Mouse (Mus musculus) neural tube, embryonic 12.5 days (tissue): ENCODE results near the gene Ubxn10. TPM values are rescaled to one million over a fixed set of nuclear protein-coding genes. Genes with fewer than 3 reads are reported as not detected.

Experiments used
- ATAC-seq: fragments of 200-750 bp; cut with Nextera tagmentation; 2 replicates; pipeline ENCODE4 v1.8.0; 2017; ENCODE audit warnings: low read depth, mild to moderate bottlenecking, moderate TSS enrichment, moderate library complexity; ENCODE audit not compliant: low FRiP score
- H3K27ac ChIP-seq: fragments of 300-500 bp; sonication (generic); 2 replicates; pipeline ENCODE4 v1.5.1; 2016
- H3K27me3 ChIP-seq: fragments of 300-500 bp; sonication (generic); replicated peaks from 2 replicates; pipeline ENCODE4 v1.6.1; 2016; ENCODE audit warnings: mild to moderate bottlenecking
- H3K36me3 ChIP-seq: fragments of 300-500 bp; sonication (generic); 2 replicates; pipeline ENCODE4 v1.6.1; 2016; ENCODE audit warnings: mild to moderate bottlenecking
- H3K4me1 ChIP-seq: fragments of 300-500 bp; sonication (generic); 2 replicates; pipeline ENCODE4 v1.6.1; 2016
- H3K4me2 ChIP-seq: fragments of 300-500 bp; sonication (generic); replicated peaks from 2 replicates; pipeline ENCODE4 v1.6.1; 2016; ENCODE audit warnings: mild to moderate bottlenecking
- H3K4me3 ChIP-seq: fragments of 300-500 bp; sonication (generic); 2 replicates; pipeline ENCODE4 v1.5.1; 2016
- H3K9ac ChIP-seq: fragments of 300-500 bp; sonication (generic); 2 replicates; pipeline ENCODE4 v1.6.1; 2016; ENCODE audit warnings: mild to moderate bottlenecking
- H3K9me3 ChIP-seq: fragments of 300-500 bp; sonication (generic); 2 replicates; pipeline ENCODE4 v1.6.1; 2016; ENCODE audit warnings: mild to moderate bottlenecking
- WGBS: fragments of 180-500 bp; shearing (Covaris S2); methylation state at CpG from one replicate; pipeline ENCODE4 v1.1.7; 2016; 5-methylcytosine and 5-hydroxymethylcytosine counted together
- polyA plus RNA-seq: library from polyadenylated mRNA; unstranded; fragments of >200 nt; fragmentation: Nextera tagmentation; extraction: Ambion mirVana; gene quantifications from 2 replicates; pipeline ENCODE4 v1.2.1, GENCODE M21; 2016

Gene Ubxn10
- polyA plus RNA-seq, 1 experiment from 2014 or later: 1.7 TPM

DNA sequence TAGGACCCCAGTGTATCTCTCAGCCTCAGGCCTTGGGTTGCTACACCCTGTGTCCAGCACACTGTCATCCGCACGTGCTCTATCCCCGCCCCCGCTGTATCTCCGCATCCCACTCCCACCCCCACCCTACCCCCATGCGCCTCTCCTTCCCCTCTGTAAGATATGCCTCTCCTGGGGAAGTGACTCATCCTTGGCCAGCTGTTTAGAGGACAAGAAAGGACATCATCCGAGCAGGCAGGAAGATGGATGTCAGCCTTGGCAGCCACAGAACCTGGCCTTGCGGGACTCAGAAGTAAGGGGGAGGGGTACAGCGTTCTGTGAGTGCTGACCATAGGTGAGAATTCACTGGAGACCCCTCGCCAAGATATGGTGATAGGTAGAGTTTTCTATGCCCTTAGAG lies 70.4 kb downstream of the Ubxn10 start:
- no peak overlapping the region for H3K4me2 ChIP-seq
- H3K4me1 ChIP-seq: no peaks in the 10 kb centered on the region; the same call in 1 of the 2 replicates
- H3K9ac ChIP-seq: no peak overlapping the region
- no peaks in the 10 kb centered on the region for H3K36me3 ChIP-seq
- H3K27me3 ChIP-seq: no peaks in the 10 kb centered on the region
- ATAC-seq: no peak
- 74% methylated on average over 10 of the region's 10 CpGs for WGBS
- no peak overlapping the region for H3K4me3 ChIP-seq
- H3K9me3 ChIP-seq: no peaks in the 10 kb centered on the region
- H3K27ac ChIP-seq: no peak overlapping the region

DNA sequence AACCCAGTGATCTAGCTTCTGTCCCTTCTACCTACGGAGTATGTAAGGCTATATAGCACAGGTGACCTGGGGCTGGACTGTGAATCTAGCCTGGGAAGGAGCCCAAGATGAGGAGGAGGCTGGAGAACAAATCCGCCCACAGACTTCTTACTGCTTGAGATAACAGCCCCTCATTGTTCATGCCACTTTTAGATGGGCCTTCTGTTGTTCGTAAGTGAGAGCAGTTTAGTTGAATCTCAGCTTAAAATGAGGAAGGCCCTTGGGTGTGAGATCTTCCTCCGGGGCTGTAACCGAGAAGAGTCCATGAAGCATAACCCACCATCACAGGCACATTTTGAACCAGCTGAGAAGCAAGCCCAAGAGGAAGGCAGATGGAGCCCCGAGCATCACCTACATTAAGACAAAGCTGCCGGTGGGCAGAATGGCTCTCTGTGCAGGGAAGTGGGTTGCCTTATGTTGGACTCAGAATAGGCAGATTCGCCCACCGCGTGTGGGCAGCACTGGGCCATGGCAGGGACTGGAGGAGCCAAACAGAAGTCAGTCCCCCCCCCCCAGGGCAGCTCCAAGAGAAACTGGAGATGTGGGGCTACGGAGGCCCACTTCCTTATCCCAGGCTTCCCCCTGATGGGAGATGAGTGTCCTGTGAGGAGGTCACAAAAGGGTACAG lies 76.9 kb downstream of the Ubxn10 start:
- WGBS: 79% methylated on average over 11 of the region's 11 CpGs
- H3K4me3 ChIP-seq: no peak overlapping the region

More for the DNA sequence above, 76.9 kb downstream of the Ubxn10 start:
- H3K9me3 ChIP-seq: no peaks in the 10 kb centered on the region
- H3K27me3 ChIP-seq: no peaks in the 10 kb centered on the region
- H3K27ac ChIP-seq: no peak overlapping the region
- H3K9ac ChIP-seq: no peak overlapping the region
- no peak for ATAC-seq
- no peaks in the 10 kb centered on the region for H3K36me3 ChIP-seq
- H3K4me2 ChIP-seq: no peak overlapping the region
- H3K4me1 ChIP-seq: no peaks in the 10 kb centered on the region; the same call in 1 of the 2 replicates

Other genes with a start within 250 kb of the Ubxn10 start
- 0.29 and 0.68 TPM in 2 replicates for gene Vwa5b1, start 101.3 kb downstream of the Ubxn10 start, polyA plus RNA-seq
- gene Pla2g2c, start 12.4 kb downstream of the Ubxn10 start, polyA plus RNA-seq: 0.57 and 0.61 TPM in 2 replicates
- gene Pla2g2f, start 20.5 kb upstream of the Ubxn10 start, polyA plus RNA-seq: 0.08 and 0.28 TPM in 2 replicates
- 1.1 and 1.5 TPM in 2 replicates for gene Pla2g2d, start 38.6 kb upstream of the Ubxn10 start, polyA plus RNA-seq
- gene Pla2g5, start 126.3 kb upstream of the Ubxn10 start, polyA plus RNA-seq: not detected in 2 replicates
- not detected in 2 replicates for gene Gm13030, start 136.8 kb upstream of the Ubxn10 start, polyA plus RNA-seq
- gene Pla2g2e, start 140.8 kb upstream of the Ubxn10 start, polyA plus RNA-seq: not detected in 2 replicates
- gene Otud3, start 176.8 kb upstream of the Ubxn10 start, polyA plus RNA-seq: 3.7 and 4.2 TPM in 2 replicates
- gene Rnf186, start 229.9 kb upstream of the Ubxn10 start, polyA plus RNA-seq: not detected in 2 replicates
- gene Tmco4, start 235.7 kb upstream of the Ubxn10 start, polyA plus RNA-seq: 0.98 and 1.2 TPM in 2 replicates